Mouse (Mus musculus) myocyte (in vitro differentiated cells): ENCODE measurements around the gene Fam129b. TPM values are rescaled to one million over a fixed set of nuclear protein-coding genes. Genes with fewer than 3 reads are reported as not detected.

Experiments used
- H3K27me3 ChIP-seq: one replicate; pipeline ENCODE4 v1.6.1; 2011; ENCODE audit not compliant: control insufficient read depth, insufficient read depth, insufficient read length
- H3K36me3 ChIP-seq: one replicate; pipeline ENCODE4 v1.6.1; 2011; ENCODE audit not compliant: control insufficient read depth, insufficient read depth
- H3K4me2 ChIP-seq: one replicate; pipeline ENCODE4 v1.6.1; 2011; ENCODE audit warnings: low read depth, control low read depth
- H3K4me3 ChIP-seq: one replicate; pipeline ENCODE4 v1.5.1; 2011; ENCODE audit warnings: mild to moderate bottlenecking, control low read depth, moderate library complexity
- H3K79me2 ChIP-seq: one replicate; pipeline ENCODE4 v1.6.1; 2011; ENCODE audit not compliant: control insufficient read depth, insufficient read depth
- H3ac ChIP-seq: one replicate; pipeline ENCODE4 v1.6.1; 2011; ENCODE audit not compliant: control insufficient read depth, insufficient read length
- CEBPB ChIP-seq: IDR thresholded peaks from 2 replicates; pipeline ENCODE4 v1.6.1; 2011; ENCODE audit warnings: mild to moderate bottlenecking, moderate library complexity; ENCODE audit not compliant: poor library complexity, insufficient read depth, severe bottlenecking
- E2F4 ChIP-seq: IDR thresholded peaks from one replicate; pipeline ENCODE4 v1.6.1; 2011; ENCODE audit warnings: mild to moderate bottlenecking, control low read depth, moderate library complexity; ENCODE audit not compliant: insufficient read depth
- MAX ChIP-seq: IDR thresholded peaks from one replicate; pipeline ENCODE4 v1.6.1; 2011; ENCODE audit warnings: low read depth, mild to moderate bottlenecking, control low read depth
- MYOD1 ChIP-seq, 3 experiments: IDR thresholded peaks; one replicate each; pipeline ENCODE4 v1.6.1; 2011; ENCODE audit warnings: control low read depth in 2 of 3, low read depth in 2 of 3, mild to moderate bottlenecking in 2 of 3, moderate library complexity in 1 of 3; ENCODE audit not compliant: insufficient read length in 2 of 3, control insufficient read depth in 1 of 3
- MYOG ChIP-seq, 3 experiments: IDR thresholded peaks; one replicate each; pipeline ENCODE4 v1.6.1; 2011; ENCODE audit warnings: control low read depth in 2 of 3, low read depth in 2 of 3, mild to moderate bottlenecking in 2 of 3; ENCODE audit not compliant: insufficient read length in 2 of 3, control insufficient read depth in 1 of 3, insufficient read depth in 1 of 3
- POLR2A ChIP-seq: IDR thresholded peaks from one replicate; pipeline ENCODE4 v1.6.1; 2011; ENCODE audit warnings: low read depth, mild to moderate bottlenecking, control low read depth, moderate library complexity; ENCODE audit not compliant: insufficient read length
- POLR2AphosphoS2 ChIP-seq: IDR thresholded peaks from one replicate; pipeline ENCODE4 v1.6.1; 2011; ENCODE audit warnings: low read depth, control low read depth; ENCODE audit not compliant: insufficient read length
- REST ChIP-seq: IDR thresholded peaks from one replicate; pipeline ENCODE4 v1.6.1; 2011; ENCODE audit warnings: mild to moderate bottlenecking, control low read depth, moderate library complexity; ENCODE audit not compliant: insufficient read depth, insufficient read length
- SRF ChIP-seq: IDR thresholded peaks from one replicate; pipeline ENCODE4 v1.6.1; 2011; ENCODE audit warnings: low read depth; ENCODE audit not compliant: control insufficient read depth, insufficient read length
- TCF12 ChIP-seq: IDR thresholded peaks from one replicate; pipeline ENCODE4 v1.6.1; 2011; ENCODE audit warnings: mild to moderate bottlenecking, control low read depth; ENCODE audit not compliant: poor library complexity, insufficient read depth, severe bottlenecking
- TCF3 ChIP-seq: IDR thresholded peaks from one replicate; pipeline ENCODE4 v1.6.1; 2011; ENCODE audit warnings: low read depth, control low read depth; ENCODE audit not compliant: insufficient read length
- USF1 ChIP-seq: IDR thresholded peaks from one replicate; pipeline ENCODE4 v1.6.1; 2011; ENCODE audit warnings: low read depth, mild to moderate bottlenecking, control low read depth, moderate library complexity
- polyA plus RNA-seq: library from polyadenylated mRNA; unstranded; fragments of >200 nt; fragmentation: generic; extraction: Trizol; gene quantifications from one replicate; pipeline ENCODE4 v1.2.1, GENCODE M21; 2012; ENCODE audit warnings: missing spikeins

Fam129b gene
- polyA plus RNA-seq, 1 experiment: 204 TPM

GRCm38 (mm10) chr2:32867354-32867753 lies 8.6 kb upstream of the Fam129b start:
- Histone ChIP-seq H3ac (no peak overlapping the region), H3K36me3 (no peaks in the 10 kb centered on the region), H3K4me2 (peak overlapping the region; percentile 65), H3K27me3 (no peaks in the 10 kb centered on the region), H3K79me2 (no peaks in the 10 kb centered on the region), H3K4me3 (no peak overlapping the region)
- TF ChIP-seq TCF3: peak; percentile 82
- no peak for TF ChIP-seq E2F4
- no peak for TF ChIP-seq REST
- peak; percentile 46 for TF ChIP-seq POLR2A
- peak; percentile 30 to 99 (median 95) for TF ChIP-seq MYOD1 (IDR thresholded peaks at IDR 0.05; ENCODE audit: control insufficient read depth in 1 of 3, insufficient read length in 2 of 3, low read depth in 2 of 3)
- peak; percentile 26 for TF ChIP-seq POLR2AphosphoS2
- no peak for TF ChIP-seq MAX
- TF ChIP-seq TCF12: peak; percentile 69
- peak; percentile 71 to 99 (median 96) for TF ChIP-seq MYOG (IDR thresholded peaks at IDR 0.05; ENCODE audit: control insufficient read depth in 1 of 3, insufficient read depth in 1 of 3, insufficient read length in 2 of 3, low read depth in 2 of 3)
- TF ChIP-seq CEBPB: no peak

- Histone ChIP-seq H3K4me2 (peak overlapping the region; percentile 54), H3K36me3 (no peaks in the 10 kb centered on the region), H3K4me3 (no peak overlapping the region), H3K27me3 (no peaks in the 10 kb centered on the region), H3ac (no peak overlapping the region), H3K79me2 (peaks cover 8% of the 10 kb centered on the region)
- TF ChIP-seq SRF (no peak), POLR2AphosphoS2 (no peak), MYOG (IDR thresholded peaks at IDR 0.05; ENCODE audit: control insufficient read depth in 1 of 3, insufficient read depth in 1 of 3, insufficient read length in 2 of 3, low read depth in 2 of 3) (no peak), POLR2A (no peak), REST (no peak), USF1 (no peak), E2F4 (no peak), MYOD1 (IDR thresholded peaks at IDR 0.05; ENCODE audit: control insufficient read depth in 1 of 3, insufficient read length in 2 of 3, low read depth in 2 of 3) (no peak), TCF12 (no peak), MAX (no peak), TCF3 (no peak), CEBPB (no peak)
Measured at GRCm38 (mm10) chr2:32869721-32870274, 6.1 kb upstream of the Fam129b start.

- Histone ChIP-seq H3K4me3 (no peak overlapping the region), H3K79me2 (peaks cover 12% of the 10 kb centered on the region), H3K36me3 (no peaks in the 10 kb centered on the region), H3K27me3 (no peaks in the 10 kb centered on the region), H3ac (no peak overlapping the region), H3K4me2 (peak overlapping the region; percentile 54)
- peak in 1 of 3 experiments; percentile 54 for TF ChIP-seq MYOG (IDR thresholded peaks at IDR 0.05; ENCODE audit: control insufficient read depth in 1 of 3, insufficient read depth in 1 of 3, insufficient read length in 2 of 3, low read depth in 2 of 3)
- peak in 1 of 3 experiments; percentile 75 for TF ChIP-seq MYOD1 (IDR thresholded peaks at IDR 0.05; ENCODE audit: control insufficient read depth in 1 of 3, insufficient read length in 2 of 3, low read depth in 2 of 3)
- no peak for TF ChIP-seq MAX
Measured at GRCm38 (mm10) chr2:32870275-32871100, 5.4 kb upstream of the Fam129b start.

GRCm38 (mm10) chr2:32874070-32874469 lies 1.8 kb upstream of the Fam129b start:
- peak overlapping the region; percentile 88 for H3K4me2 ChIP-seq
- H3K27me3 ChIP-seq: no peaks in the 10 kb centered on the region
- H3K79me2 ChIP-seq: peaks cover 41% of the 10 kb centered on the region
- no peak overlapping the region for H3K4me3 ChIP-seq
- H3ac ChIP-seq: no peak overlapping the region
- TF ChIP-seq MAX (no peak), TCF12 (no peak), USF1 (no peak), CEBPB (no peak), MYOG (IDR thresholded peaks at IDR 0.05; ENCODE audit: control insufficient read depth in 1 of 3, insufficient read depth in 1 of 3, insufficient read length in 2 of 3, low read depth in 2 of 3) (no peak), MYOD1 (IDR thresholded peaks at IDR 0.05; ENCODE audit: control insufficient read depth in 1 of 3, insufficient read length in 2 of 3, low read depth in 2 of 3) (no peak), TCF3 (no peak), E2F4 (no peak), POLR2A (no peak), POLR2AphosphoS2 (no peak), REST (no peak), SRF (no peak)
- H3K36me3 ChIP-seq: no peaks in the 10 kb centered on the region
